Mouse (Mus musculus): ENCODE measurements around the gene Gldc.

Gldc gene

GRCm38 (mm10) chr19:30158189-30158588 lies 17.0 kb downstream of the Gldc start:
- DNase-seq (ENCODE audit: low spot score in 2 of 2): no peak

GRCm38 (mm10) chr19:30157031-30157687 lies 18.1 kb downstream of the Gldc start:
- no peak for DNase-seq (ENCODE audit: low spot score in 2 of 2)

GRCm38 (mm10) chr19:30153729-30154128 lies 21.5 kb downstream of the Gldc start:
- no peak for DNase-seq (ENCODE audit: low spot score in 2 of 2)

GRCm38 (mm10) chr19:30151290-30151689 lies 23.9 kb downstream of the Gldc start:
- DNase-seq (ENCODE audit: low spot score in 2 of 2): peak in 1 of 2 experiments; percentile 43

GRCm38 (mm10) chr19:30149238-30149805 lies 25.9 kb downstream of the Gldc start:
- no peak for DNase-seq (ENCODE audit: low spot score in 2 of 2)

GRCm38 (mm10) chr19:30147306-30147705 lies 27.9 kb downstream of the Gldc start:
- no peak for DNase-seq (ENCODE audit: low spot score in 2 of 2)

GRCm38 (mm10) chr19:30146761-30147160 lies 28.5 kb downstream of the Gldc start:
- no peak for DNase-seq (ENCODE audit: low spot score in 2 of 2)

GRCm38 (mm10) chr19:30145106-30145505 lies 30.1 kb downstream of the Gldc start:
- no peak for DNase-seq (ENCODE audit: low spot score in 2 of 2)

- DNase-seq (ENCODE audit: low spot score in 2 of 2): no peak
These were observed 38.9 kb downstream of the Gldc start for GRCm38 (mm10) chr19:30136308-30136707.

- no peak for DNase-seq (ENCODE audit: low spot score in 2 of 2)
These were observed 47.1 kb downstream of the Gldc start for GRCm38 (mm10) chr19:30128177-30128576.

GRCm38 (mm10) chr19:30125670-30126059 lies 49.6 kb downstream of the Gldc start:
- no peak for DNase-seq (ENCODE audit: low spot score in 2 of 2)

- no peak for DNase-seq (ENCODE audit: low spot score in 2 of 2)
These were observed 50.1 kb downstream of the Gldc start for GRCm38 (mm10) chr19:30124999-30125669.

GRCm38 (mm10) chr19:30118344-30119312 lies 56.6 kb downstream of the Gldc start:
- DNase-seq (ENCODE audit: low spot score in 2 of 2): no peak

- no peak for DNase-seq (ENCODE audit: low spot score in 2 of 2)
These were observed 57.5 kb downstream of the Gldc start for GRCm38 (mm10) chr19:30117775-30118174.

- no peak for DNase-seq (ENCODE audit: low spot score in 2 of 2)
These were observed 58.0 kb downstream of the Gldc start for GRCm38 (mm10) chr19:30117241-30117640.

GRCm38 (mm10) chr19:30115606-30116005 lies 59.6 kb downstream of the Gldc start:
- DNase-seq (ENCODE audit: low spot score in 2 of 2): no peak

GRCm38 (mm10) chr19:30114919-30115441 lies 60.2 kb downstream of the Gldc start:
- no peak for DNase-seq (ENCODE audit: low spot score in 2 of 2)

GRCm38 (mm10) chr19:30112961-30113688 lies 62.1 kb downstream of the Gldc start:
- no peak for DNase-seq (ENCODE audit: low spot score in 2 of 2)

- no peak for DNase-seq (ENCODE audit: low spot score in 2 of 2)
These were observed 63.8 kb downstream of the Gldc start for GRCm38 (mm10) chr19:30111421-30111820.

GRCm38 (mm10) chr19:30109122-30109521 lies 66.1 kb downstream of the Gldc start:
- no peak for DNase-seq (ENCODE audit: low spot score in 2 of 2)

- no peak for DNase-seq (ENCODE audit: low spot score in 2 of 2)
These were observed 66.6 kb downstream of the Gldc start for GRCm38 (mm10) chr19:30108616-30109015.

Data from urinary bladder, postnatal 36 days (tissue).